In the genomic region with DNA sequence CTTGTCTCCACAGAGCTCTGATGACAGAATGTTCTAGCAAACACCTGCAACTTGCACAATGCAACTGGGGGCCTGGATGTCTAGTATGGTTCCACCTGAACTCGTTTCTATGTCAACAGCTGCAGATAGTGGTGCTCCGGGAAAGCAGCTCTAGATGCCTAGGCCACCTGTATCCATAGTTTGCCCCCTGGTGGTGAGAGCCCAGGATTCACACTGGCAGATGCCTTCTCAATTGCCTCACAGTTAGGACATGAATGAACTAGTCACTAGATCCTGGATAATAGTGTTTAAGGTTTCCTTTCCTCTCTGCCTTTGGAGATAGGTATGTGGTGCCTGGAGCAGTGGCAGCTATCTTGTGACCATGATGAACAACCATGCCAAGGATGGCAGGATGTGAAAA, we compare ENCODE assay signal across 9 mouse cellular contexts.
DNase-seq lines count a peak whose midpoint lies in the region; ATAC-seq and TF ChIP-seq lines count a peak whose summit lies in the region.
"Had no signal": no experiment of that assay in that cellular context is flagged by ENCODE, and none has a peak within 500 bp of the region (broad histone marks: within the 10 kb centered on the region; RNA-seq: fewer than 3 reads in every experiment).

No protein-coding gene starts in this region.

- TF ChIP-seq CTCF in G1E (IDR thresholded peaks at IDR 0.05; ENCODE audit: low read depth, low read length): peak; percentile 30; the same call in 1 of the 2 replicates

- intact Hi-C loops in heart, postnatal 10 days (cut with DNase I): loop anchor here (1.0 kb wide), 2 partner anchors 65 to 167 kb away; no protein-coding TSS in a partner anchor

- H3K4me1 ChIP-seq in G1E (ENCODE audit: insufficient read depth, low read depth, low read length): no peaks in the 10 kb centered on the region
- H3K4me1 ChIP-seq in brown adipose tissue, adult 24 weeks (ENCODE audit: control insufficient read depth, insufficient read depth, insufficient read length, low read length): peaks cover 34% of the 10 kb centered on the region
- H3K4me1 ChIP-seq in forebrain, embryonic 10.5 days: peaks cover 15% of the 10 kb centered on the region

- WGBS in forebrain, embryonic 10.5 days: 34% methylated on average over 2 of the region's 2 CpGs

- peak; percentile 12 for DNase-seq in G1E (ENCODE audit: low spot score)
- DNase-seq in forebrain, embryonic 10.5 days (ENCODE audit: extremely low spot score, low spot score): peak; percentile 55
- peak; percentile 91 for DNase-seq in heart, postnatal 10 days
- DNase-seq in layer of hippocampus, adult 9-10 months (ENCODE audit: low spot score): peak; percentile 75
- peak; percentile 91 for DNase-seq in lung, postnatal 14 days
- DNase-seq in skeletal muscle tissue, adult 2 months (ENCODE audit: low read depth, low spot score): peak; percentile 66

- H3K36me3 ChIP-seq in G1E (replicated peaks): no peaks in the 10 kb centered on the region
- H3K36me3 ChIP-seq in forebrain, embryonic 10.5 days (replicated peaks): no peaks in the 10 kb centered on the region
- H3K36me3 ChIP-seq: limb, embryonic 12.5 days had no signal

- H3K4me3 ChIP-seq in G1E (ENCODE audit: low read depth, low read length): no peak overlapping the region
- H3K4me3 ChIP-seq in brown adipose tissue, adult 24 weeks (ENCODE audit: insufficient read depth, low read depth, low read length): no peak overlapping the region
- H3K4me3 ChIP-seq in forebrain, embryonic 10.5 days: no peak overlapping the region
- H3K4me3 ChIP-seq: limb, embryonic 12.5 days had no signal

- peak overlapping the region; percentile 86 for H3K27ac ChIP-seq in brown adipose tissue, adult 24 weeks (replicated peaks; ENCODE audit: low read depth, low read length)
- no peak overlapping the region for H3K27ac ChIP-seq in forebrain, embryonic 10.5 days
- H3K27ac ChIP-seq: limb, embryonic 12.5 days had no signal

- H3K9me3 ChIP-seq in G1E (replicated peaks): no peaks in the 10 kb centered on the region
- no peaks in the 10 kb centered on the region for H3K9me3 ChIP-seq in forebrain, embryonic 10.5 days
- H3K9me3 ChIP-seq: limb, embryonic 12.5 days had no signal

- H3K27me3 ChIP-seq in G1E (ENCODE audit: insufficient read depth, low read length): peaks cover 7% of the 10 kb centered on the region; the same call in 1 of the 2 replicates
- H3K27me3 ChIP-seq in forebrain, embryonic 10.5 days (ENCODE audit: poor library complexity, severe bottlenecking): no peaks in the 10 kb centered on the region
- H3K27me3 ChIP-seq: limb, embryonic 12.5 days had no signal

- no peak for ATAC-seq in G1E (ENCODE audit: extremely low read depth, insufficient number of reproducible peaks, low FRiP score, poor library complexity, severe bottlenecking)
- ATAC-seq in monocyte, adult 5-6 weeks (replicated peaks; ENCODE audit: insufficient number of reproducible peaks, low FRiP score, low TSS enrichment, poor library complexity, severe bottlenecking): no peak

Comparison
In these comparisons a context has a peak if more than half of its experiments do, and no peak if none do; other contexts are left out.
1. DNase-seq: peak in every context shown above with its lines; median percentile 91 in heart, postnatal 10 days; 91 in lung, postnatal 14 days; 75 in layer of hippocampus, adult 9-10 months; 66 in skeletal muscle tissue, adult 2 months; 55 in forebrain, embryonic 10.5 days; 12 in G1E.